8 mouse cellular contexts compared by ENCODE assay signal in genomic region chr8:69995776-69996588, GRCm38 (mm10). TPM values are rescaled to one million over a fixed set of nuclear protein-coding genes. Genes with fewer than 3 reads are reported as not detected.
DNase-seq lines count a peak whose midpoint lies in the region; ATAC-seq and TF ChIP-seq lines count a peak whose summit lies in the region.

Gene Gatad2a (minus strand): TSS chr8:69996384.

- peak within 1 kb of the TSS; percentile 95 for H3K9ac ChIP-seq in ES-E14 (ENCODE audit: insufficient read depth, low read depth, low read length, poor library complexity, severe bottlenecking)
- peak within 1 kb of the TSS; percentile 69 for H3K9ac ChIP-seq in forebrain, embryonic 15.5 days (replicated peaks)

- WGBS in forebrain, embryonic 15.5 days = under 1% methylated on average over 53 of the region's 87 CpGs
- WGBS in lung, adult 2 months = under 1% methylated on average over 87 of the region's 87 CpGs

- H3K4me2 ChIP-seq in forebrain, embryonic 15.5 days (replicated peaks) = peak within 1 kb of the TSS; percentile 86

- H3K4me1 ChIP-seq in ES-E14 (ENCODE audit: control insufficient read depth in 2 of 2, insufficient read depth in 2 of 2, low read length in 2 of 2, poor library complexity in 1 of 2) = peaks cover 0 to 5% of the 10 kb centered on the region in 2 experiments; a peak in 2 of 4 replicates
- peaks cover 15% of the 10 kb centered on the region for H3K4me1 ChIP-seq in forebrain, embryonic 15.5 days
- peaks cover 5% of the 10 kb centered on the region; the same call in 1 of the 2 replicates for H3K4me1 ChIP-seq in lung, adult 2 months (ENCODE audit: control insufficient read depth, insufficient read depth, low read length)

- TF ChIP-seq CTCF in lung, adult 2 months (IDR thresholded peaks at IDR 0.05; ENCODE audit: insufficient read depth, low read length) = no peak

- H3K27me3 ChIP-seq in forebrain, embryonic 15.5 days = no peaks in the 10 kb centered on the region

- ATAC-seq in forebrain, embryonic 15.5 days (replicated peaks) = peak; percentile 100
- ATAC-seq in neutrophil, adult 5-6 weeks (ENCODE audit: extremely low read depth, insufficient number of reproducible peaks, low FRiP score, poor library complexity, severe bottlenecking) = peak; percentile 90

- peak within 1 kb of the TSS; percentile 74 for H3K27ac ChIP-seq in ES-E14 (ENCODE audit: insufficient read depth, low read depth, low read length, poor library complexity, severe bottlenecking)
- H3K27ac ChIP-seq in forebrain, embryonic 15.5 days (replicated peaks) = peak within 1 kb of the TSS; percentile 87

- H3K4me3 ChIP-seq in ES-E14 (ENCODE audit: insufficient read depth in 1 of 2, low read depth in 1 of 2, low read length in 2 of 2, poor library complexity in 1 of 2, severe bottlenecking in 1 of 2) = peak within 1 kb of the TSS; percentile 94 to 99
- peak within 1 kb of the TSS; percentile 95 for H3K4me3 ChIP-seq in forebrain, embryonic 15.5 days
- H3K4me3 ChIP-seq in lung, adult 2 months (replicated peaks; ENCODE audit: extremely low read depth, low read depth, low read length) = peak within 1 kb of the TSS; percentile 80

- intact Hi-C loops in heart, postnatal 25 days (cut with DNase I) = no loop called here

- TF ChIP-seq POLR2A in lung, adult 2 months (IDR thresholded peaks at IDR 0.05; ENCODE audit: borderline replicate concordance, extremely low read depth, low read depth, low read length) = peak; percentile 68; the same call in 1 of the 2 replicates

- peak; percentile 99 for DNase-seq in ES-E14 (ENCODE audit: low read depth, low spot score)
- peak; percentile 100 for DNase-seq in cerebellum, adult 11-12 months
- DNase-seq in heart, postnatal 25 days (ENCODE audit: low spot score) = peak; percentile 100
- peak; percentile 100 for DNase-seq in layer of hippocampus, adult 18-20 months (ENCODE audit: low spot score in 2 of 2)
- DNase-seq in lung, adult 2 months = peak; percentile 100
- DNase-seq in thymus, adult 18-20 months = peak; percentile 100

- in situ Hi-C loops in ES-E14 (cut with MboI; ENCODE audit: low sequenced_read_pairs in 2 of 2, unreplicated experiment in 2 of 2) = no loop called here

- no peaks in the 10 kb centered on the region for H3K9me3 ChIP-seq in ES-E14 (ENCODE audit: control insufficient read depth, insufficient read depth, low read depth, low read length)
- H3K9me3 ChIP-seq in forebrain, embryonic 15.5 days = no peaks in the 10 kb centered on the region

- no peaks in the 10 kb centered on the region for H3K36me3 ChIP-seq in ES-E14 (ENCODE audit: control insufficient read depth, insufficient read depth, low read length, poor library complexity, severe bottlenecking)
- no peaks in the 10 kb centered on the region for H3K36me3 ChIP-seq in forebrain, embryonic 15.5 days

TF ChIP-seq in ES-E14, 5 proteins besides CTCF, POLR2A, EP300 and RAD21:
- TF ChIP-seq HCFC1 (IDR thresholded peaks at IDR 0.05; ENCODE audit: borderline replicate concordance, insufficient read depth, low read length) = peak; percentile 34; the same call in 1 of the 2 replicates
- no peak for TF ChIP-seq ZC3H11A (IDR thresholded peaks at IDR 0.05; ENCODE audit: borderline replicate concordance, low read depth, low read length)
- TF ChIP-seq ZNF384 (IDR thresholded peaks at IDR 0.05; ENCODE audit: low read depth, low read length) = no peak
- no peak for TF ChIP-seq MAFK (IDR thresholded peaks at IDR 0.05; ENCODE audit: insufficient read depth, low read depth, low read length)
- TF ChIP-seq CHD2 (IDR thresholded peaks at IDR 0.05; ENCODE audit: low read depth, low read length) = peak; percentile 92

RNA-seq across cellular contexts. Expression of gene Gatad2a, which starts in this region (rescaled TPM):
- 139 and 148 TPM in 2 replicates for total RNA-seq in ES-E14 (2012; rRNA removed)
- 28.3 and 35.5 TPM in 2 replicates for polyA plus RNA-seq in forebrain, embryonic 15.5 days (2015; fragmentation: Nextera tagmentation; extraction: Ambion mirVana)
- total RNA-seq in heart, postnatal 25 days (2021) = 10 to 100 TPM; 34.3 to 35.6 TPM
- total RNA-seq in layer of hippocampus, adult 18-20 months (2021) = 10 to 100 TPM; 32.5 to 37.3 TPM
- polyA plus RNA-seq in lung, adult 2 months (2012; rRNA removed) = 78.1 and 81.8 TPM in 2 replicates
- 52.6 and 64.2 TPM in 2 replicates for total RNA-seq in neutrophil, adult 5-6 weeks (2017)

Comparison
In these comparisons a context has a peak if more than half of its experiments do, and no peak if none do; other contexts are left out.
1. Peak in every context shown above with its lines: DNase-seq, ATAC-seq, H3K4me3 ChIP-seq and H3K27ac ChIP-seq.